Mouse (Mus musculus) MEL-GATA-1-ER (cell line): Measurements from ENCODE around the gene Anln.

ENCODE experiments used
- DNase-seq: peaks from one replicate; pipeline ENCODE4 v3.0.0-alpha.2; 2012; ENCODE audit warnings: low read depth; ENCODE audit errors: extremely low read depth

The Anln gene

DNA sequence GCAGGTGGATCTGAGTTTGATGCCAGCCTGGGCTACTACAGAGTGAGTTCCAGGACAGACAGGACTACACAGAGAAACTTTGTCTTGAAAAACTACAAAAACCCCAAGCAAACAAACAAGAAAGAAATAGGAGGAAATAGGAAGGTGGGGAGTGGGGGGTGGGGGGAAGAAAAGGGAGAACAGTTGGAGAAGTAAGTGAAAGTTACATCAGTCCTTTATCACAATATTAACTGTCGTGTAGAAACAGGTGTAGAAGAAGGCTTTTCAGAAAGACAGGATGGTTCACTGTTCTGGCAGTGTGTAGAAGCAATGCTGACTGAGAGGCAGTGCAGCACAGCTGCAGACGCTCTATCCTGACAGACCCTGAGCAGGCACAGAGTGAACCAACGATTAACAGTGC is 14.0 kb upstream of the Anln start:
- no peak for DNase-seq

- no peak for DNase-seq
These were observed 13.0 kb upstream of the Anln start for GRCm38 (mm10) chr9:22402001-22402400.

DNA sequence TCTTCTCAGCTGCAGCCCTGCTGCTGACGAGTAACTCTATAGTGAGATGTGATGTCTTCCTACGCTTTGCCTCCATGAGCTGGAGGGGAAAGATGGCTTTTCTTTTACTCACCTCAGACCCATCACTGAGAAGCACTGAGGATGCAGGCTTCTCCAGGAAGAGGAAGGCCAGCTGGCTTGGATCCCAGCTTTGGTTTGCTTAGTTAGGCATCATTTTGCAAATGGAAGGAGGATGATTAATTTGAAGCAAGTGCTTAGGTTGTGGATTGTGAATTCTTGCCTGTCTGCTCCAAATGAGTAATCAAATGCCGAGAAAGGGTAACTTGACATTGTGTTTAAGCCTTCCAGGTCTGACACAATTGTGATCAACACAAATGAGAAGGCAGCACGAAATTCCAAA is 10.0 kb upstream of the Anln start:
- DNase-seq: no peak

- no peak for DNase-seq
These were observed 5.7 kb upstream of the Anln start for GRCm38 (mm10) chr9:22394725-22395124.

- no peak for DNase-seq
These were observed 1.4 kb upstream of the Anln start for GRCm38 (mm10) chr9:22390390-22390789.

DNA sequence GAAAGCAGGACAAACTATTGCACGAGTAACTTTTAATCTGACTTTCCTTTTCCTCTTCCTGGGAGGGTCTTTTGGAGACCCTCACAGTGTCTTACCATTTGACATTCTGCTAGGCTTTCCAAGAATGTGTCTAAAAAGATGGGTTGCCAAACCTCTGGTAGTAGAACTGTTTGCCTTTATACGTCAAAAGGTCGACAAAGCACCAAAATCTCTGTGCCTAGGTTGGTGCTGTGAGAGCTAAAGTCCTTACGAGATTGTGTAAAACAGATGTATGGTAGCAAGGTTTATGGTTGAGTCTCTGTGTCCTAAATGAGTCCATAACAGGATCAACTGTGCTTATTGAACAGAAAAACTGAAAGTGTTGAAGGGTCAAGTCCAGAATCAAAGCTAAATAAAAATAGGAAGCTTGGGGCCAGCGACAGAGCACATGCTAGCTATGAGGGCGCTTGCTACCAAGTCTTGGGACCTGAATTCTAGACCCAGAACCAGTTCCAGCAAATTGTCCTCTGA is 803 bp upstream of the Anln start:
- DNase-seq: no peak

DNA sequence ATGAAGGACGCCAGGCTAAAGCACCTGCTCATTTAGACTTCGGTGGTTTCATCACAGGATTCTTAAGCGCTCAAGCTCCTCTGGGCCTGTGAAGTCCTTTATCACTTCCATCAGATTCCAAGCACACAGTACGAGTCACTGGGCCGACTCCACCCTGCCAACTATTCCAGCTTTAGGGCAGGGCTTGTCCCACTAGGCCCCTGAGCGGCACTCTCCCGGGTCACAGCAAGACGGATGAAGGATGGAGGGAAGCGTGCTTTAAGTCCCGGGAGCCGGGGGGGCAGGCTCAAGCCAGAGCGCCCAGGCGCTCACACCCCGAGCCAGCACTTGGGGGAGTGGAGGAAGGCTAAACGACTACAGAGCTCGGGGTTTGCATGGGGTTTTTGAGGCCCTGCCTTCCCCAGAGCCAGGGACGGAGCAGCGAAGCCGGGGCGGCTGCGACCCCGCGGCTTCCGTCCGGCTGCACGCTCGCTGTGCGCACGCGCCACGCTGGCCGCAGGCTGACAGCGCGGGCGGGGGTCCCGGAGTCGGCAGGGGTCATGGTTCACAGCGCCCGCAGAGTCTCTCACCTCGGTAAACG is 497 bp downstream of the Anln start:
- DNase-seq: peak; percentile 64

DNA sequence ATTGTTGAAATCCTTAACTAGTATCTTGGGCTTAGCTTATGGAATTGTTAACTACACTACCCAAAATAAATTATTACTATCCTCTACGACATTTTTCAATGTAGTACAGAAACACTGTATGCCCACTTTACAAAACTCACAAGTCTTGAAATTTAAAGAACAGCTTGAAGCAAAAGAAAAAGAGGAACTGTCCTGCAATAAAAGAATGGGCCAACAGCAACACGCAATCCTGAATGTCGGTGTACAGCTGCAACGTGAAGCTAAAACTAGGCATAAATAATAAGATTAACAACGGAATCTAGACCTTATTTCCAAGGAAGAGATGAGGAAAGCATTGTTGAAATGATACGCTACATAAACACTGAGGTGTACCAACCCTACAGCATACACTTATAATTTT is 1.1 kb downstream of the Anln start:
- peak; percentile 87 for DNase-seq

DNA sequence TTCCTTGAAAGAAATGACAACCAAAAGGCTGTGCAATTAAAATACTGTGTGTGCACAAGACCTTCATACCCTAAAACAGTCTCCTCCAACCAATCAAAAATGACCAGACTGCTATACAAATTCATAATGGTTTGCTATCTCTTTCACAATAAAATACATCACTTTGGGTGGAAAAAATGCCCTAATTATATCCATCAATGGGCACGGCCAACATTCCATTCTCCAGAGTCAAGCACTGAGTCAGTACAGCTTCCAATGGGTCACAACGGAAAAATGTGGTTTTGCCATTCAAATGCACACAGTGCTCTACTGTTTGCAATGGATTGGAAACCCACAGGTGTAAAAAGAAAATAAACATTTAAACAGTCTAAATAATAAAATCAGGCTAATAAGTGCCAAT is 3.1 kb downstream of the Anln start:
- DNase-seq: no peak

GRCm38 (mm10) chr9:22376086-22376485 is 12.9 kb downstream of the Anln start:
- no peak for DNase-seq

DNA sequence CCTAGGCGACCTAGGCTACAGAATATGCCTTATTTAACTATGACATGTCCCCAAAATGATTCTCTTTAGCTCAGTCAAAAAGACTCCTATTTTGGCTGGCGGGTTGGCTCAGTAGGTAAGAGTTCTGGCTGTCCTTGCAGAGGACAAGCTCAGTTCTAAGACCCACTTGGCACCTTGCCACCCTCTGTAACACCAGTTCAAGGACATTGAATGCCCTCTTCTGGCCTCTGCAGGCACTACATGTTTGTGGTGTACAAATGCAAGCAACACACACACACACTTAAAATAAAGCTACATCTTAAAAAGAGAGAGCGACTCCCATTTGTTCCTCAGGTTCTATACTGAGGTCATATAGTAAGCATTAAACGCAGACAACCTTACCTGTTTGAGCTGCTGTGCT is 16.2 kb downstream of the Anln start:
- no peak for DNase-seq

GRCm38 (mm10) chr9:22368030-22368429 is 21.0 kb downstream of the Anln start:
- no peak for DNase-seq

- DNase-seq: no peak
These were observed 22.4 kb downstream of the Anln start for GRCm38 (mm10) chr9:22366621-22367020.

DNA sequence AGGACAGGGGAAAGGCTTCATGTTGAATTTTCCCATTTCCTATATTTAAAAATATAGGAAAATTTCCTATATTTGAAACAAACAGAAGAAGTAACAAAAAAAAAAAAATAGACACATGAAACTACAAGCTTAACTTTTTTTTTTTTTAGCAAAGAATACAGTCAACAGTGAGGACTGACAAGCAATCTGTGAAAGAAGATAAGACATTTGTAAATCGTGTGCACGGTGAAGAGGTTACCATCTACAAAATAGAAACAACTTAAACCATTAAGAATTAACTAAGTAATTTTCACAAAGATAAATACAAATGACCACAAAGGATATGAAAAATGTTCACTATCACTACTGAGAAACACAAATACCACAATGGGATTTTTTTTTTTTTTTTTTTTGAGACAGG is 22.8 kb downstream of the Anln start:
- DNase-seq: no peak

- no peak for DNase-seq
These were observed 28.1 kb downstream of the Anln start for GRCm38 (mm10) chr9:22360916-22361315.

DNA sequence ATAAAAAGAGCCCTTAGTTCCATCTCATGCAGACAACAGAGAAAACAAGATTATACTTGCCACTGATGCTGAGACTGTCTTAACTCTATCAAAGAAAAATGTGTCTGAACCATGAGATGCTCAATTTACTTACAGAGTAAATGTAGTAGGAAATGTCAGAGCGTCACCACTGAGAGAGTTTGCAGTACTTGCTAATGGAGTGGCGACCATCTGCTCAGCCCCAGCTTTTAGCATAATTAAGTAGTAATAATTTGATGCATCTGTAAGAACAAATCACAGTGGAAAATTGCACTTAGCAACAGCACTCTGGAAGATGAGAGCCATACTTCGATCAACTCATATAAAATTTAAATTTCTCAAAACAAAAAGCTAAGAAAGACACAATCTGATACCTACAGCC is 33.1 kb downstream of the Anln start:
- DNase-seq: no peak

- DNase-seq: no peak
These were observed 35.1 kb downstream of the Anln start for GRCm38 (mm10) chr9:22353901-22354300.

DNA sequence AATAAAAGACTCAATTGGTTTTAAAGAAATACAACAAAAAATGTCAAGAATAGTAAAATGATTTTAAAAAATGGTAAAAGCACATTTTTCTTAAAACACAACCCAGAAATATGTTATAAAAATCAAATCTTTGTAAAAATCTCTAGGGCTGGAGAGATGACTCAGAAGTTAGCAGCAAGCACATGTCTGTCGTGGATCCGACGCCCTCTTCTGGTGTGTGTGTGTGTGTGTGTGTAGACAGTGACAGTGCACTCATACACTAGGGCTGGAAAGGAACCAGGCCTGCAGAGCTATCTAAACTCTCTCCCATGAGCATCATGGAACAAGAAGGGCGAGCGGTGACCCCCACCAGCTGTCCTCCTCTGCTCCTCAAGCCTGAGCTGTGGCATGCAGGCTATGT is 35.5 kb downstream of the Anln start:
- no peak for DNase-seq

DNA sequence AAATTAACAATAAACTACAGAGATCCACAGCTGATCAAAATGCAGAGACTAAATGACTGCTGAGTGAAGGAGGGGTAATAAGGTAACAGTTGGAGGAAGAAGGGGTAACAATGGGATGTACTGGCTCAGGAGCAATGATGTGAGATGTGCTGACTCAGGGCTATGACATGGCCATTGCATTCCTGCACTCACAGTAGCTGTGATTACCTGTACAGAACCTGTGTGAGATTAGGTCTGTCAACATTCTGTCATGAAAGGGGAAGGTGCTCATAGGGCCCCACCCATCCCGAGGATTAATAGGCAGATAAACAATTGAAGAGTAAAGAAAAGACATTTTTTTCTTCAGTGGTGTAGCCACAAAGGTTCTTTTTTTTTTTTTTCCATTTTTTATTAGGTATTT is 48.7 kb downstream of the Anln start:
- no peak for DNase-seq

- no peak for DNase-seq
These were observed 51.8 kb downstream of the Anln start for GRCm38 (mm10) chr9:22337217-22337616.

DNA sequence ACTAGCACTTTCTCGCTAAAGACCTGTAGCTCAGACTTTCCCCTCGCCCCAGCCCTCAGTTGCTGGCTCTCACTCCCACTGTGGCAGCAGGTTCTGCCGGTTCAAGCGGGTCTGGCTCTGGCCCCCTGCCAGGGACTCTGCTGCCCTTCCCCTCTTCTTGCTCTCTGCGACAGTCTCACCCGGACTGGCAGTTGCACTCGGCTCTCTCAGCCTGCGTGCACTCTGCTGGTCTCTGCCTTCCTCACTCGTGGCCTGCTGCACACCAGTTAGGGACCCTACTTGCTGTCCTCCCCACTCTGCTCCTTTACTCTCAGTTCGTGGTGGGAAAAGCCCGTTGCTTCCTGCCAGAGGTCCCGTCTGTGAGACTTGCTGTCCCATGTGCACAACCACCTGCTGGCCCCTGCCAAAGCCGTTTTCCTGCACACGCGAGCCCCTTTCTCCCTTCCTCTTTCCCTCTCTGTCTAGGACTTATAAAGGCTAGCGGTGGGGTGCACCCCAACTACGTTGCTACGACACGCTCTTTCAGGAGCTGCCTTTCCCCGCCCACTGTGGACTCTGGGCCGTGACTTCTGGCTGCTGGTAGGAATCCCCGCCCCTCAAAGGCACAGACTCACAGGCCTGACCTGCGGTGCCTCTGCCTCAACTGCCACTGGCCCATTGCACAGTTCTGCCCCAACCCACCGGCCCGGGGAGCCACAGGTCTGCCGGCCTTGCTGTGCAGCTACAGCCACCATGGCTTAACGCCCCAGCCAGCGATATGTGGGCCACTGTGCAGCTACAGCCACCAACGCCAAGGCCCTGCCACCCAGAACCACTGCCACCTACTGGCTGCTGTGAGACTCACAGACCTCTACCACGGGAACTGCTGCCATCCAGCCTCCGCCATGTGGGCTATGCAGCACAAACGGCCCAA is 61.3 kb downstream of the Anln start:
- peak; percentile 88 for DNase-seq

- no peak for DNase-seq
These were observed 61.9 kb downstream of the Anln start for GRCm38 (mm10) chr9:22327099-22327474.

- no peak for DNase-seq
These were observed 64.4 kb downstream of the Anln start for GRCm38 (mm10) chr9:22324579-22324978.
